Mouse (Mus musculus) liver, embryonic 12.5 days (tissue): ENCODE data around the gene Pnma1. TPM values are rescaled to one million over a fixed set of nuclear protein-coding genes. Genes with fewer than 3 reads are reported as not detected.

ENCODE experiments used
- polyA plus RNA-seq: library from polyadenylated mRNA; unstranded; fragments of >200 nt; fragmentation: Nextera tagmentation; extraction: Ambion mirVana; gene quantifications from 2 replicates; pipeline ENCODE4 v1.2.1, GENCODE M21; 2016

Pnma1 gene
- polyA plus RNA-seq, 1 experiment from 2014 or later: 0.20 TPM

Other genes with a start within 250 kb of the Pnma1 start
- 17.7 and 18.4 TPM in 2 replicates for gene Numb, start 226.6 kb downstream of the Pnma1 start, polyA plus RNA-seq
- 22.3 and 22.8 TPM in 2 replicates for gene Riox1, start 197.9 kb downstream of the Pnma1 start, polyA plus RNA-seq
- not detected in 2 replicates for gene Heatr4, start 163.6 kb downstream of the Pnma1 start, polyA plus RNA-seq
- gene Acot2, start 160.6 kb downstream of the Pnma1 start, polyA plus RNA-seq: 15.1 and 15.2 TPM in 2 replicates
- gene Acot1, start 139.0 kb downstream of the Pnma1 start, polyA plus RNA-seq: 26.6 and 31.3 TPM in 2 replicates
- 6.4 and 6.6 TPM in 2 replicates for gene Acot4, start 110.1 kb downstream of the Pnma1 start, polyA plus RNA-seq
- not detected in 2 replicates for gene Gm49366, start 109.6 kb downstream of the Pnma1 start, polyA plus RNA-seq
- gene Acot3, start 96.3 kb downstream of the Pnma1 start, polyA plus RNA-seq: 2.9 and 3.6 TPM in 2 replicates
- gene Acot5, start 79.2 kb downstream of the Pnma1 start, polyA plus RNA-seq: not detected in 2 replicates
- 0.48 and 0.54 TPM in 2 replicates for gene Acot6, start 47.8 kb downstream of the Pnma1 start, polyA plus RNA-seq
- gene Dnal1, start 34.1 kb downstream of the Pnma1 start, polyA plus RNA-seq: 0.73 and 1.1 TPM in 2 replicates
- 6.9 and 8.0 TPM in 2 replicates for gene Elmsan1, start 70.4 kb upstream of the Pnma1 start, polyA plus RNA-seq
- gene Ptgr2, start 136.7 kb upstream of the Pnma1 start, polyA plus RNA-seq: 34.9 and 35.0 TPM in 2 replicates
- 51.0 and 51.9 TPM in 2 replicates for gene Zfp410, start 168.4 kb upstream of the Pnma1 start, polyA plus RNA-seq
- 31.9 and 34.1 TPM in 2 replicates for gene Coq6, start 213.2 kb upstream of the Pnma1 start, polyA plus RNA-seq
- 2.3 and 2.4 TPM in 2 replicates for gene Fam161b, start 213.3 kb upstream of the Pnma1 start, polyA plus RNA-seq